Mouse (Mus musculus) bone marrow macrophage, adult 2 months (primary cell): Measurements from ENCODE around the gene Gm38431. TPM values are rescaled to one million over a fixed set of nuclear protein-coding genes. Genes with fewer than 3 reads are reported as not detected.

ENCODE experiments used
- H3K27ac ChIP-seq: 2 replicates; pipeline ENCODE4 v1.5.1; 2012; ENCODE audit warnings: low read depth, low read length; ENCODE audit not compliant: insufficient read depth
- H3K4me1 ChIP-seq: 2 replicates; pipeline ENCODE4 v1.6.1; 2012; ENCODE audit warnings: low read length; ENCODE audit not compliant: control insufficient read depth, insufficient read depth
- H3K4me3 ChIP-seq: 2 replicates; pipeline ENCODE4 v1.5.1; 2012; ENCODE audit warnings: mild to moderate bottlenecking, low read length, moderate library complexity; ENCODE audit not compliant: insufficient read depth
- CTCF ChIP-seq: IDR thresholded peaks from 2 replicates; pipeline ENCODE4 v1.5.1; 2012; ENCODE audit warnings: low read depth, mild to moderate bottlenecking, low read length, moderate library complexity
- POLR2A ChIP-seq: IDR thresholded peaks from 2 replicates; pipeline ENCODE4 v1.6.1; 2012; ENCODE audit warnings: mild to moderate bottlenecking, low read depth, low read length, borderline replicate concordance
- polyA plus RNA-seq: library from polyadenylated mRNA; stranded (reverse); fragments of >200 nt; gene quantifications from 2 replicates; pipeline ENCODE4 v1.2.4, GENCODE M21; 2012; ENCODE audit not compliant: missing spikeins, insufficient read depth, insufficient read length

Gm38431 gene
- polyA plus RNA-seq, 1 experiment = 1.3 TPM

- 0 out of 2 replicates have a peak, but pooled peaks cover 4% of the 10 kb centered on the region for H3K4me1 ChIP-seq
- H3K27ac ChIP-seq = no peak overlapping the region
- H3K4me3 ChIP-seq = peak overlapping the region; percentile 66
- no peak for TF ChIP-seq CTCF
- TF ChIP-seq POLR2A = no peak
These were observed 59.3 kb downstream of the Gm38431 start for GRCm38 (mm10) chr9:21032491-21032890.

GRCm38 (mm10) chr9:21031896-21032351 lies 59.9 kb downstream of the Gm38431 start, which contains the start of gene Icam5:
TSS of gene Icam5 (plus strand) at chr9:21032073.
- TF ChIP-seq CTCF = no peak
- no peak for TF ChIP-seq POLR2A
- peak within 1 kb of the TSS; percentile 66 for H3K4me3 ChIP-seq
- H3K4me1 ChIP-seq = 0 out of 2 replicates have a peak, but pooled peaks cover 4% of the 10 kb centered on the region
- peak within 1 kb of the TSS; percentile 73 for H3K27ac ChIP-seq

- TF ChIP-seq CTCF = no peak
- TF ChIP-seq POLR2A = no peak
- Histone ChIP-seq H3K4me1 (0 out of 2 replicates have a peak, but pooled peaks cover 4% of the 10 kb centered on the region), H3K4me3 (peak overlapping the region; percentile 66), H3K27ac (peak overlapping the region; percentile 73)
These were observed 60.4 kb downstream of the Gm38431 start for GRCm38 (mm10) chr9:21031251-21031895.

GRCm38 (mm10) chr9:21030781-21031250 lies 61.0 kb downstream of the Gm38431 start:
- TF ChIP-seq CTCF (no peak), POLR2A (no peak)
- Histone ChIP-seq H3K27ac (peak overlapping the region; percentile 73), H3K4me1 (0 out of 2 replicates have a peak, but pooled peaks cover 4% of the 10 kb centered on the region), H3K4me3 (peak overlapping the region; percentile 66)

- Histone ChIP-seq H3K4me1 (0 out of 2 replicates have a peak, but pooled peaks cover 4% of the 10 kb centered on the region), H3K27ac (0 out of 2 replicates have a peak overlapping the region, but pooled peaks have one; percentile 12), H3K4me3 (peak overlapping the region; percentile 38)
- no peak for TF ChIP-seq CTCF
- no peak for TF ChIP-seq POLR2A
These were observed 61.7 kb downstream of the Gm38431 start for GRCm38 (mm10) chr9:21030055-21030600.

- Histone ChIP-seq H3K4me3 (peak within 1 kb of the TSS; percentile 38), H3K4me1 (0 out of 2 replicates have a peak, but pooled peaks cover 4% of the 10 kb centered on the region), H3K27ac (0 out of 2 replicates have a peak within 1 kb of the TSS, but pooled peaks have one; percentile 12)
- TF ChIP-seq CTCF = peak; percentile 38; the same call in 1 of the 2 replicates
- TF ChIP-seq POLR2A = no peak
These were observed 62.3 kb downstream of the Gm38431 start, which contains the start of gene Icam4 for GRCm38 (mm10) chr9:21029291-21030054. TSS of gene Icam4 (plus strand) at chr9:21029373.

GRCm38 (mm10) chr9:21028560-21029110 lies 63.2 kb downstream of the Gm38431 start:
- Histone ChIP-seq H3K27ac (no peak overlapping the region), H3K4me3 (no peak overlapping the region), H3K4me1 (0 out of 2 replicates have a peak, but pooled peaks cover 4% of the 10 kb centered on the region)
- TF ChIP-seq POLR2A (no peak), CTCF (no peak)

- no peak overlapping the region for H3K27ac ChIP-seq
- H3K4me3 ChIP-seq = no peak overlapping the region
- H3K4me1 ChIP-seq = 0 out of 2 replicates have a peak, but pooled peaks cover 4% of the 10 kb centered on the region
- TF ChIP-seq POLR2A (no peak), CTCF (no peak)
These were observed 64.0 kb downstream of the Gm38431 start for GRCm38 (mm10) chr9:21027774-21028290.

- Histone ChIP-seq H3K27ac (no peak overlapping the region), H3K4me3 (no peak overlapping the region), H3K4me1 (peaks cover 12% of the 10 kb centered on the region)
- TF ChIP-seq POLR2A (no peak), CTCF (no peak)
These were observed 64.9 kb downstream of the Gm38431 start for GRCm38 (mm10) chr9:21026849-21027248.
